Mouse (Mus musculus) adrenal gland, postnatal 4 days (tissue): Measurements from ENCODE around the gene Jph2. TPM values are rescaled to one million over a fixed set of nuclear protein-coding genes. Genes with fewer than 3 reads are reported as not detected.
A peak's percentile ranks its signal among the peaks of the same experiment; 100 is the strongest.

Experiments
- DNase-seq, 2 experiments: peaks; one replicate each; pipeline ENCODE4 v3.0.0; 2021 to 2022; ENCODE audit warnings: low spot score in 2 of 2, mixed read lengths in 2 of 2
- long read RNA-seq, 2 experiments: library from polyadenylated mRNA; stranded (forward); transcript quantifications; one replicate each; pipeline ENCODE4 v2.0.0; 2021
- total RNA-seq, 2 experiments: library from RNA; stranded (reverse); gene quantifications; 2 replicates each; pipeline ENCODE4 v1.2.3; 2021

The Jph2 gene
- total RNA-seq = 10 to 100 TPM in 1 of 2 experiments, 1 to 10 TPM in 1; 9.3 to 13.0 TPM
- long read RNA-seq, experiment 1, full-length matches to known transcripts = 2 of 4 reads
- long read RNA-seq, experiment 1, partial matches to known transcripts = 0 of 4 reads
- long read RNA-seq, experiment 1, other reads (novel, unspliced or antisense) = 2 of 4 reads
- long read RNA-seq, experiment 2, full-length matches to known transcripts = 13 of 18 reads
- long read RNA-seq, experiment 2, partial matches to known transcripts = 4 of 18 reads
- long read RNA-seq, experiment 2, other reads (novel, unspliced or antisense) = 1 of 18 reads

DNA sequence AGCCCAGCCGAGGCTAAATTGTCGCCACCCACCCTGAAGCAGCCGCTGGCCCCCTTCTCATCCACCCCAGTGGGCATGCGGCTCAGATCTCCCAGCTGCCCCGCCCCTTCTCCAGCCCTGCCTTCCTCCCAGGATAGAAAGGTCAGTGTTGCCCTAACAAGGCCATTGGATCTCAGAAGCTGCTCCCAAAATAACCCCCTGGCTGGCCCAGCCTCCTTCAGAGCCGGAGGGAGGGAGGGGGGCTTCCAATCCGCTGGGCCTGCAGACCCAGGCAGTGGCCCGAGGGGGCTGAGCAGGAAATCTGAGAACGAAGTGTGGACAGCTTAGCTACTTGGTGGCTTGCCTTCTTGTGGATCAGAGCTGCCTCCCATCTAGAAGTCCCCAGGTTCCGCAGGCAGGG is at the start of gene Jph2:
Jph2 (minus strand) TSS at position 89 of the 400 bp plus-strand sequence.
- peak in 1 of 2 experiments; percentile 23 for DNase-seq

- DNase-seq = no peak
Measured at GRCm38 (mm10) chr2:163447375-163447774, 49.6 kb upstream of the Jph2 start.

DNA sequence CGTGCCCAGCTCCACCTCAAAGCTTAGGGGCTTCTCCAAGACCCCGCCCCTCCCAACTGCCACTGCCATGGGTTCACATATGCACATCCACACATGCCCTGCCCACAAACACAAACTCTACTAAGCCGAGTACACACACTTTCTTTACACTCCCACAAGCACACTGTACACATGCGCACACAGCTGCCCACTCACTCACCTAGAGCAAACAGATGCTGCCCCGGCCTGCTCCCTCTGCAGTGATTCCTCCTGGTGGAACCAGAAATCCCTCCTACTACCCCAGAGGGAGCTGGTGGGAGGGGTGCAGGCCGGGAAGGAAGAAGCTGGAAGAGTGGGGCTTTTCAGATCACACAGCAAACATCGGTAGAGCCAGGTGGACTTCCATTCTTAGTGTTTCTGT is 46.2 kb upstream of the Jph2 start:
- DNase-seq = no peak

GRCm38 (mm10) chr2:163443543-163443942 is 45.8 kb upstream of the Jph2 start:
- no peak for DNase-seq

GRCm38 (mm10) chr2:163439488-163439887 is 41.7 kb upstream of the Jph2 start:
- DNase-seq = no peak

- no peak for DNase-seq
Measured at GRCm38 (mm10) chr2:163438619-163439451, 41.0 kb upstream of the Jph2 start.

GRCm38 (mm10) chr2:163438246-163438618 is 40.4 kb upstream of the Jph2 start, which contains the start of gene Gdap1l1:
Gene Gdap1l1 (plus strand): TSS chr2:163438476.
- no peak for DNase-seq

GRCm38 (mm10) chr2:163437800-163438199 is 40.0 kb upstream of the Jph2 start:
- DNase-seq = no peak

- DNase-seq = no peak
Measured at GRCm38 (mm10) chr2:163433971-163434370, 36.2 kb upstream of the Jph2 start.

DNA sequence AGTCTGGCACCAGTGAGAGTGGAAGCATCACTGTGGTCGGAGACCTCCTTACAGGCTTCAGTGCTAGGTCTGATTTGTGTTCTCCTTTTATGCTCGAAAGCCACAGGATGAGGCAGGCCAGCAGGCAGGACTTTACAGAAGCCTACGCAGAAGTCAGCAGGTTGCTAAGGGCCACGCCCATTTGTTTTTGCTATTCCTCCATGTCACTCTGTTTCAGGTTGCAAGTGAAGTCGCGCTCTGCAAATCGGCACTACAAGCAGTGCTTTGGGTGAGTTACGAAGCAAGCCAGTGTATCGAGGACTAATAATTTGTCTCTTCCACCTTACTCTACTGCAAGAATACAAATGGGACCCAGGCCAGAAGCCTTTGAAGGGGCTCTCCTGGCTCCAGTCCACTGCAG is 33.5 kb upstream of the Jph2 start:
- no peak for DNase-seq

- DNase-seq = no peak
Measured at GRCm38 (mm10) chr2:163428346-163429011, 30.7 kb upstream of the Jph2 start.

DNA sequence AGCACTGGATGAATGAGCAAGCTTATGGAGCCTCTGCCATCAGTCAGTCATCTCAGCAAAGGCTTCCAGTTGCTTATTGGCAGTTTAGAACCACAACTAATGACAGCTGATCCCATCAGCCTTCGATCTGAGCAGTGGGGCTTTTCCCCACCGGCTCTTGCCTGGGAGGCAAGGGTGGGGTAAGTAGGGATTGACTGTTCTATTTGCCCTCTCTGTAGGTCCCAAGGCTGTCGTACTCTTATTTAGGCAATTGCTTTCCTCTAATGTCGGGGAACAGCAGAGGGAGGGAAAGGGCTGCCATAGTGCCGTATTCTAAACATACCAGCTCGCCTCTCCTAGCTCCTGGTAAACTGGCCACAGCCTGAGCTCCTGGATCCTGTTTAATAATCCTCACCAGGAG is 26.8 kb upstream of the Jph2 start, which contains the start of gene Oser1:
Oser1 (minus strand) TSS at position 101 of the 400 bp plus-strand sequence.
- DNase-seq = no peak

DNA sequence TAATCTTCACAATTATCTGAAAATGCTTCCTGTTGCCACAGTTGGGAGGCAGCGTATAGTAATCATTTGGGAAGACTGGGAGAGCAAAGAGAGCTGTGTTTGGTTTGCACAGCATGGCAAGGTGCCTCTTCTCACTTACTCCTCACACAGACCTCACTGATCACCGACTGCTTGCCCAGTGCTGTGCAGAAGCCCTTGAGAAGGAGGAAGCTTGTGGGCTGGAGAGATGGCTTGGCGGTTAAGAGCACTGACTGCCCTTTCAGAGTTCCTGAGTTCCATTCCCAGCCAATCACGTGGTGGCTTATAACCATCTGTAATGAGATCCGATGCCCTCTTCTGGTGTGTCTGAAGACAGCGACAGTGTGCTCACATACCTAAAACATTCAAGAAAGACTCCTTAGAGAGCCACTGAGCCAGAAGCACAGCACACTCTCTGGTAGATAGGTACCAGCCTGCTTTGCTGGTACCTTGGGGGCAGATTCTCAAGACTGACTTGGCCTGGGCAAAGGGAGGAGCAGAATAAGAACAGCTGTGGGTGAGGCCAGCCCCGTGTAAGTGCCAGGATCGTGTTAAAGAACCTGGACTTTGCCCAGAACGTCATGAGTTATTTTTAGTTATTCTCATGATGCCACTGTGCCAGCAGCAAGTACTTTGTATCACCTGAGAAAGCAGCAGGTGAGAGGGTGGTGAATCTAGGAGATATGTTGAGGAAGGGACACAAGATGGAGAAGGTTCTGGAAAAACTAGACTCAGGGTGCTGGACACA is 25.3 kb upstream of the Jph2 start:
- DNase-seq = no peak

- no peak for DNase-seq
Measured at GRCm38 (mm10) chr2:163420366-163420886, 22.6 kb upstream of the Jph2 start.

- peak; percentile 95 to 98 for DNase-seq
Measured at GRCm38 (mm10) chr2:163419346-163420045, 21.7 kb upstream of the Jph2 start.

DNA sequence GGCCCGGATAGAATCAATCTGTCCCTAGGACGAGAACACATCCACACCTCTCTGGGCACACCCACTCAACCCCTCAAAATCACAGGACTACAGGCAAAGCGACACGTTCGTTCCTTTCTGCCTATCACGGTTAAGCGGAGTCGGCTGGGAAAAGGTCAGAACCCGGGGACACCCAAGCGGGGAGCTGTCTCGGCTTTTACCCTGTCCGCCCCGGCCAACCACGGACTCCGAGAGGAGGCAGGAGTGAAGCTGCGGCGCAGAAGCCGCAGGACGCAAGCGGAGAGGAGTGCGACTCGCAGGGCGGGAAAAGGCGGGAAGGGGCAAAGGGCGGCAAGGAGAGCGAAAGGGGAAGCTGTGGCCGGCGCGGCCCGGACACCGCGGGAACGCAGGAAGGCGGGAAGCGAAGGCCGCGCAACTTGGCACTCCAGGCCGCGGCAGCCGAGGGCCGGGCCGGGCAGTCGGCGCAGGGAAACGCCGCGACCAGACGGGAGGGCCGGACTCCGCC is 21.1 kb upstream of the Jph2 start:
- DNase-seq = peak in 1 of 2 experiments; percentile 48

GRCm38 (mm10) chr2:163417830-163418229 is 20.0 kb upstream of the Jph2 start:
- DNase-seq = no peak

DNA sequence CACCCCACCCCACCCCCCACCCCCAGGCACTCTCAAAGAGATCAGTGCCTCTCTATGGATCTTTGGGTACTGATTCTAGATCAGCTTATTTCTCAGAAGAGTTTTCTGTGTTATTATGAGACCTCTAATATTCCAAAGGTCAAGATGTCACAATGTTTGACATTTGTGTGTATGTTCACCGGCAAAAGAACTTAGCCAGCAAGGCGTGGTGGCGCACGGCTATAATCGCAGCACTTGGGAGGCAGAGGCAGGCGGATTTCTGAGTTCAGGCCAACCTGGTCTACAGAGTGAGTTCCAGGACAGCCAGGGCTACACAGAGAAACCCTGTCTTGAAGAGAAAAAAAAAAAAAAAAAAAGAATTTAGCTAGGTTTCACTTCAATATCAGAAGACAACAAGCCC is 19.2 kb upstream of the Jph2 start:
- no peak for DNase-seq

- DNase-seq = no peak
Measured at GRCm38 (mm10) chr2:163412846-163413590, 15.2 kb upstream of the Jph2 start.
